Comparison of ENCODE assay signal across 15 mouse cellular contexts in genomic region chrX:58256043-58256442, GRCm38 (mm10).
A peak's percentile ranks its signal among the peaks of the same experiment; 100 is the strongest.
DNase-seq lines count a peak whose midpoint lies in the region; ATAC-seq and TF ChIP-seq lines count a peak whose summit lies in the region.
"Had no signal": no experiment of that assay in that cellular context is flagged by ENCODE, and none has a peak within 500 bp of the region (broad histone marks: within the 10 kb centered on the region; RNA-seq: fewer than 3 reads in every experiment).

No protein-coding gene starts in this region.

- 37% methylated on average over 8 of the region's 8 CpGs for whole genome bisulfite sequencing in forebrain, embryonic 11.5 days
- WGBS in limb, embryonic 12.5 days = 30% methylated on average over 8 of the region's 8 CpGs

- ATAC-seq in forebrain, embryonic 11.5 days (replicated peaks; ENCODE audit: low FRiP score) = peak; percentile 51; the same call in 1 of the 2 replicates
- no peak for ATAC-seq in limb, embryonic 12.5 days (ENCODE audit: insufficient number of reproducible peaks, insufficient read depth, low FRiP score, low TSS enrichment, low read depth)
- no peak for ATAC-seq in megakaryocyte, adult 5-6 weeks (ENCODE audit: poor library complexity, severe bottlenecking)
- ATAC-seq: liver, embryonic 12.5 days; lung, postnatal 0 days had no signal

- no peaks in the 10 kb centered on the region for H3K9me3 ChIP-seq in forebrain, embryonic 11.5 days (ENCODE audit: control insufficient read depth, low read length)
- H3K9me3 ChIP-seq in limb, embryonic 12.5 days = no peaks in the 10 kb centered on the region
- H3K9me3 ChIP-seq: heart, embryonic 10.5 days; liver, embryonic 12.5 days; midbrain, embryonic 10.5 days had no signal

- no peak overlapping the region for H3K4me2 ChIP-seq in forebrain, embryonic 11.5 days (ENCODE audit: low read depth, low read length, severe bottlenecking)
- peak overlapping the region; percentile 8; the same call in 1 of the 2 replicates for H3K4me2 ChIP-seq in limb, embryonic 12.5 days
- H3K4me2 ChIP-seq: liver, embryonic 12.5 days had no signal

- H3K4me3 ChIP-seq in forebrain, embryonic 11.5 days (ENCODE audit: low read depth, low read length) = no peak overlapping the region
- H3K4me3 ChIP-seq in limb, embryonic 12.5 days (replicated peaks) = no peak overlapping the region
- H3K4me3 ChIP-seq in gastrocnemius, adult 2 months = no peak overlapping the region
- H3K4me3 ChIP-seq: erythroblast, embryonic 14.5 days; heart, embryonic 10.5 days; liver, embryonic 12.5 days; midbrain, embryonic 10.5 days had no signal

- no peak overlapping the region for H3K9ac ChIP-seq in forebrain, embryonic 11.5 days (ENCODE audit: low read length)
- H3K9ac ChIP-seq in limb, embryonic 12.5 days (replicated peaks) = no peak overlapping the region
- H3K9ac ChIP-seq: liver, embryonic 12.5 days had no signal

- no peaks in the 10 kb centered on the region for H3K27me3 ChIP-seq in forebrain, embryonic 11.5 days (ENCODE audit: control insufficient read depth, insufficient read depth, low read length)
- H3K27me3 ChIP-seq in limb, embryonic 12.5 days = peaks cover 3% of the 10 kb centered on the region; the same call in 1 of the 2 replicates
- H3K27me3 ChIP-seq: liver, embryonic 12.5 days had no signal

- H3K4me1 ChIP-seq in forebrain, embryonic 11.5 days (replicated peaks; ENCODE audit: control insufficient read depth, insufficient read depth, low read length) = no peaks in the 10 kb centered on the region
- no peaks in the 10 kb centered on the region for H3K4me1 ChIP-seq in limb, embryonic 12.5 days (replicated peaks)
- H3K4me1 ChIP-seq: heart, embryonic 10.5 days; liver, embryonic 12.5 days; midbrain, embryonic 10.5 days had no signal

- no peak overlapping the region for H3K27ac ChIP-seq in forebrain, embryonic 11.5 days (ENCODE audit: low read depth, low read length)
- no peak overlapping the region for H3K27ac ChIP-seq in limb, embryonic 12.5 days
- H3K27ac ChIP-seq in gastrocnemius, adult 2 months = no peak overlapping the region
- H3K27ac ChIP-seq: heart, embryonic 10.5 days; liver, embryonic 12.5 days; midbrain, embryonic 10.5 days had no signal

- intact Hi-C loops in gastrocnemius, adult 2 months (cut with DNase I) = no loop called here

- TF ChIP-seq CTCF in gastrocnemius, adult 2 months (IDR thresholded peaks at IDR 0.05) = no peak

- H3K36me3 ChIP-seq in forebrain, embryonic 11.5 days (ENCODE audit: control insufficient read depth, insufficient read depth, low read length) = no peaks in the 10 kb centered on the region
- H3K36me3 ChIP-seq in limb, embryonic 12.5 days = no peaks in the 10 kb centered on the region
- H3K36me3 ChIP-seq: heart, embryonic 10.5 days; liver, embryonic 12.5 days; midbrain, embryonic 10.5 days had no signal

- DNase-seq in cerebellum, postnatal 10 days = peak; percentile 2 to 8
- no peak for DNase-seq in cerebellum, postnatal 25 days
- DNase-seq in kidney, postnatal 4 days = peak; percentile 1 to 12
- no peak for DNase-seq in kidney, postnatal 36 days
- DNase-seq in forebrain, embryonic 11.5 days (ENCODE audit: low spot score) = peak; percentile 51
- no peak for DNase-seq in gastrocnemius, adult 2 months
- DNase-seq: adrenal gland, postnatal 10 days; spleen, adult 18-20 months had no signal

Comparison
In these comparisons a context has a peak if more than half of its experiments do, and no peak if none do; other contexts are left out.
1. DNase-seq: peak in cerebellum, postnatal 10 days (2 of 2), kidney, postnatal 4 days (2 of 2) and forebrain, embryonic 11.5 days (single experiment); none in cerebellum, postnatal 25 days (0 of 2), kidney, postnatal 36 days (0 of 2) and gastrocnemius, adult 2 months (single experiment).